Mouse (Mus musculus): ENCODE data around the gene Aspn.

DNA sequence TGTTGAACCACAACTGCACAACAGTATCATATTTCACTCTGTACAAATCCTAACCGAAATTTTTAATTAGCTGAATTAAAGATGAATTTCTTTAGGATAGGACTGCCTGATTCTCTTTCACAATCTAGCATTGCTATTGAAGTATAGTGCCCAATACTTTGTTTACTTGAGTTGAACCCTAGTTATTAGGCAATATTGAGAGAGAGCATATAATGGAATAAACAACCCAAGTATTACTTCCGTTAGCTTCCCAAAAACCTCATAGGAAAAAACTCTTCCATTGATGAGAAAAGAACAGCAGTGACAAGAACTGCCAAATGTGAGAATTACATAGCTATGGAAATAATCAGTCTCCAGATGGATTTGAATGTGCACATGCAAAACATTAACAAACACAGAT, 18.0 kb upstream of the Aspn start:
- TF ChIP-seq POLR2A (IDR thresholded peaks at IDR 0.05; ENCODE audit: control insufficient read depth, low read depth, low read length) (no peak), CTCF (IDR thresholded peaks at IDR 0.05; ENCODE audit: control insufficient read depth, insufficient read depth, insufficient replicate concordance, low read depth, low read length) (no peak)
